1 mouse cellular context compared by ENCODE assay signal in the genomic region with DNA sequence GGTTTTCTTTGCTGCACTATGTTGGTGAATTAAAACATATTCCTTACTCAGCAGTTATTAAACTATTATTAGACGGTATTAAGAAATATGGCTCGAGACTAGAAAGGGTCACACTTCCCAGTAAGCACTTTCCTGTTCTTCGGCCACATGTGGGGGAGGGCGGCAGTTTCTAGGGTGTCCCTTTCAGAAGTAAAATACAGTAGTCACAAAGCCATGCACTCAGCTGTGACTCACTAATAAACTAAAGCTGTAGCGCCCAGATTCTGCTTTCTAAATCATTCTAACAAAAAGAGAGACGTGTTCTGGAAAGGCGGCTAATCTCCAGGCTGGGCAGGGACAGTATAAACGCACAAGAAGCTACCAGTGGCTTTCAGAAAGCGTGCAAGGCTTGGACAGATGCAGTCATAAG.
TF ChIP-seq lines count a peak whose summit lies in the region.

No protein-coding gene starts in this region.

TF ChIP-seq in CH12.LX, 34 proteins besides CTCF, POLR2A, EP300 and RAD21 (continued from another document):
- TF ChIP-seq ZKSCAN1 (IDR thresholded peaks at IDR 0.05; ENCODE audit: borderline replicate concordance, low read depth, low read length), result no peak
- TF ChIP-seq ETS1 (conservative IDR thresholded peaks at IDR 0.05; ENCODE audit: low read depth, low read length), result no peak
- TF ChIP-seq USF1 (IDR thresholded peaks at IDR 0.05; ENCODE audit: low read depth, low read length), result no peak
- no peak for TF ChIP-seq MYC (IDR thresholded peaks at IDR 0.05; ENCODE audit: low read depth, low read length)
- peak; percentile 83 for TF ChIP-seq MAFK (IDR thresholded peaks at IDR 0.05; ENCODE audit: insufficient replicate concordance, low read length)
- TF ChIP-seq ZMIZ1 (IDR thresholded peaks at IDR 0.05; ENCODE audit: low read depth, low read length), result no peak; the same call in 1 of the 2 replicates
- TF ChIP-seq USF2 (conservative IDR thresholded peaks at IDR 0.05; ENCODE audit: low read depth, low read length), result no peak
- TF ChIP-seq MAX (IDR thresholded peaks at IDR 0.05; ENCODE audit: low read length), result no peak
- TF ChIP-seq SIN3A (IDR thresholded peaks at IDR 0.05; ENCODE audit: low read length), result 0 out of 2 replicates have a peak, but pooled peaks have one; percentile 30
- no peak for TF ChIP-seq RCOR1 (conservative IDR thresholded peaks at IDR 0.05; ENCODE audit: low read depth, low read length)
- no peak for TF ChIP-seq E2F4 (IDR thresholded peaks at IDR 0.05; ENCODE audit: insufficient replicate concordance, low read depth, low read length)
- no peak for TF ChIP-seq CHD2 (IDR thresholded peaks at IDR 0.05; ENCODE audit: low read length)
